Mouse (Mus musculus): ENCODE measurements around the gene Mydgf.
A peak's percentile ranks its signal among the peaks of the same experiment; 100 is the strongest.

Gene Mydgf

DNA sequence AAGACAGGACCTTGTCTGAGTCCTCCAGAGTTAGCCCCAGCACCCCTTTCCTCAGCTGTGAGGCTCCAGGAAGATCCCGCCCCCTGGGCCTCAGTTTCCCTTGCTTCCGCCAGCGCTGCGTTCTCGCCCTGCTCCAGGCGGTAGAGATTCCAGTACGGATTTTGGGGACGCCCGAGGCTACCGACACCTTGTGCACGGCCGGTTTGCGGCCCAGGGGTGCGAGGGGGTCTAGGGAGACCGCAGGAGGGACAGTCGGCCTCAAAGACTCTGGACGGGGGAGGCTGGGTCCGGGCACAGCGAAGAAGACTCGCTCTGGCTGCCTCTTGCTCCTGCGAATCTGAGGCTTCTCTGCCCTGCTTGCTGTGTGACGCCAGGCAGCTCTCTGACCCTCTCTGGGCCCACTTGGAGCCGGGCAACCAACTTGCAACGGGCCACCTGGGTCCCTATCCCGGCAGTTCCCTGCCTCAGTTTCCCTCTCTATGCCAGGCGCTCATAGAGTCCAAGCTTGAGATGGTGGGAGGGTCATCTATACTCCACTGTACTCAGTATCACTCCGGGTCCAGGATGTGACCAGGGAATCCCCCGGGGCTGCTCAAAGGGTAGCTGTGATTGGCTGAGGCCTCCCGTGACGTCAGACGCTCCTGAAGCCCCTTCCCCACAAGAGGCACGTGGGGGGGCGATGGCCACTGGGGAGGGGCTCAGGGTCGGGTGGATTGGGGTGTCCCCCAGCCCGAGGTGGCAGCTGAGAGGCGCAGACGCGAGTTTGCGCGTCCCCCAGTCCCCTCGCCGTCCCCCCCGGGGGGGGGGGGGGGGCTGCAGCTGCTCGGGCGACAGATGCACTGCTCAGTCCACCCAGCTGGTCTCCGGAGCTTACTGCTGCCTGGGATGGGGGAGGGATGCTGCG, 41.8 kb downstream of the Mydgf start:
- no peak for DNase-seq (ENCODE audit: low spot score)

DNA sequence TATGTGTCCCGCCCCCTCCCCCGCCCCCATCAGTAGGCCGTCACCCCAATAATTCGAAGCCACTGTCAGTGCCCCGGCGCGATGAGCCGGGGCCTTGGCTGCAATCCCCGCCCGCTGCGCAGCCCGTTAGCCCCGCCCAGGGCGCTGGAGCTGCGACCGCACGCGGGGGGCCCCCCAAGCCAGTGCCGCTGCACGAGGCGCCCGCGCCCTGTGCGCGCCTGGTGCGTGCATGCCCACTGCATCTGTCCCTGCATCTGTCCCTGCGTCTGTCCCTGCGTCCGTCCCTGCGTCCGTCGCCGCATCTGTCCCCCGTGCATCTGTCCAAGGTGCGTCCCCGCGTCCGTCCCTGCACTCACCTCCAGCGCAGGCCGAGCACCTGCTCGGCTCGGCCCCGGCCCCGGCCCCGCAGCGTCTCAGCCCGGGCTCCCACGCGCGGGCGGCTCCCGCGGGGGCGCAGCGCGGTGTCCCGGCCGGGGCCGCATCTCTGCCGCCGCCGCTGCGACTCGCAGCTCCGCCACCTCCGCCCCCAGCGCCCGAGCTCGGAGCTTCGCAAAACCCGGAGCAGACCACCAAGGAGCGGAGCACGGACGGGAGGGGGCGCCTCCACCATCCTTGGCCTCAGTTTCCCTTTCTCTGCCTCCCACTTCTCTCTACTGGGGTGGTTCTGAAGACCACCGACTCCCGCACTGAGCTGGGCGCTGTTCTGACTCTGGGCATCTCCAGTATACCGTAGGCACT, 43.7 kb downstream of the Mydgf start, which contains the start of gene Sema6b:
TSS of gene Sema6b (minus strand) at position 486 of the 738 bp plus-strand sequence.
- no peak for DNase-seq (ENCODE audit: low spot score)

DNA sequence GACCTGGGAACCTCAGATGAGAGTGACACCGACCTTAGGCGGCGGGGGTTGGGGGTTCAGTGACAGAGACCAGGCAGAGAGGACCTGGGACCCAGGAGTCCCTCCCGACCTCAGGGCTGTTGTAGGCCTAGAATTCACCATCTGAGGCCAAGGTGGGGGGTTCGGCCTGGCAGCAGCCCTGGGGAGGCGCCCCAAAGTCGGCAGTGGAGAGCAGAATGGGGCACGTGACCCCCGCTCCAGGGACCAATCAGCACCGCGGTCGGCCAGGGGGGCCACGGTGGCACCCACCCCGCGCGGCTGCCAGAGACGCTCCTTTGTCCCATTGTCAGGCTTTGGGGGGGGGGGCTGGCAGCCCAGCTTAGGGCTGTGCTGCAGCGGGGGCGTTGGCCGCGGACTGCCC, 44.4 kb downstream of the Mydgf start:
- no peak for DNase-seq (ENCODE audit: low spot score)

DNA sequence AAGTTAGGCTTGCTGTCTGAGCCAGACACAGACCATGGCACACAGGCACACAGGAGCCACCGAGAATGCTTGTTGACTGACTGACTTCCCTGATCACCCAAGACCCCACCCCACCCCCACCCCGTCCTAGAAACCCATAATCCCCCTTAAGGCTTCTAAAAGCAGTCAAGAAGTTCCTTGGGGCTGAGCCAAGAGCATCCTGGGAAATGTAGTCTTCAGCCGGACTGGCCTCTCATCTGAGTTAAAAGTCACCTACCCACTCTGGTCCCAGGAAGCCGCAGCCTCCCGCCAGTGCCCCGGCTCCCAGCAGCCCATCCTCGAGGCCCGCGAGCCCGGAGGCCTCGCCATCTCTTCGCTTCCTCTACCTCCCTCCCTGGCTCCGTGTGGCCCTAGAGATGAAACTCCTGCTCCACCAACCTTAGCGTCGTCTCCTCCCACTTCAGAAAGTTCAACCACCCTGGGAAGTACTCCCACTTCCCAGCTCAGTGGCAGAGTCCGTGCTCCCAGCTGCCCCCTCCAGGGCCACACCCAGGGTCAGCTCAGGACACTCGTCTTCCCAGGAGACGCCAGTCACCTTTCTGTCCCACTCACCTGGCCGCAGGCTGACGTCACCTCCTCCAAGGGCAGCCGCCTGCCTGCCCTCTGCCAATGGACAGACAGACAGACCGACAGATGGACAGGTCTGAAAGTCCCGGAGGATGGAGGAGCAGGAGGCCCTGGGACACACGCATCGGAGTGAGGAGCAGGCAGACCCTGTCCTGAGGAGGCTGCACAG, 45.7 kb downstream of the Mydgf start:
- no peak for DNase-seq (ENCODE audit: low spot score)

DNA sequence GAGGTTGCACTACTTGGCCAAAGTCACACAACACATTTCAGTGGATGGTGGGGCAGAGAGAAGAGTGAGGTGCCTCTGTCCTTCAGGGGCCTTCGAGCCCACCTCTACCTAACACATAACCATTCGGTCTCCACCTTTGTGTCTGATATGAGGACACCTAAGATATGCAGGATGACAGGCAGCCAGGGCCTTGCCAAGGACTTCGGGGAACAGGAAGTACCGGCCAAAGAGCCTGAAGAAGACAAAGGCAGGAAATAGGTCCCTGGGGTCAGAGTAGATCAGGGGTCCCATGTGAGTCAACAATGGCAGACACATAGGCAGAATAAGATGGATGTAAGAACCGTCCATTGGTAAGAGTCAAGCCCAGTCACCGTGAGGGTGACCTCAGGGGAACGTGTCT, 47.2 kb downstream of the Mydgf start:
- no peak for DNase-seq (ENCODE audit: low spot score)

DNA sequence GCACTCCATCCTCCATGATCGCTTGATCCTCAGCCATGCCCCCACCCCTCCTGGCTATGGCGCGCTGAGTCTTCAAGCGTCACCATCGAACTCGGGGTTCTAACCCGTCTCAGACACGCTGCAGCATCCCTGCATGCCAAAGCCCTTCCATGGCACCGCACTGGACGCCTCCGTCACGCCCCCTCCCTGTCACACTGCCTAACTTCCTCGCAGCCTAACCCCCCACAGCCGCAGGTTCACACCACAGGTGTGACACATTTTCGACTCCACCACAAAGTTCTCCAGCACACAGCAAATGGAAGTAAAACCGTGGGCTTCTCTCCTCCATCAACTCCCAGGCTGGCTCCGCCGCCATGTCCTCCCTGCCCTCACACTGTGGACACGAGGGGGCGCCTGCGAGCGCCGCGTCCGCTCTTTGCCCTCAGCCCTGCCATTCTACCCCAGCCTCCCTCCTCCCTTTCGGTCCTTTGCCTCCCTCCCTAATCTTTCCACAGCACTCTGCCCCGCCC, 49.2 kb downstream of the Mydgf start:
- DNase-seq (ENCODE audit: low spot score): peak; percentile 60

DNA sequence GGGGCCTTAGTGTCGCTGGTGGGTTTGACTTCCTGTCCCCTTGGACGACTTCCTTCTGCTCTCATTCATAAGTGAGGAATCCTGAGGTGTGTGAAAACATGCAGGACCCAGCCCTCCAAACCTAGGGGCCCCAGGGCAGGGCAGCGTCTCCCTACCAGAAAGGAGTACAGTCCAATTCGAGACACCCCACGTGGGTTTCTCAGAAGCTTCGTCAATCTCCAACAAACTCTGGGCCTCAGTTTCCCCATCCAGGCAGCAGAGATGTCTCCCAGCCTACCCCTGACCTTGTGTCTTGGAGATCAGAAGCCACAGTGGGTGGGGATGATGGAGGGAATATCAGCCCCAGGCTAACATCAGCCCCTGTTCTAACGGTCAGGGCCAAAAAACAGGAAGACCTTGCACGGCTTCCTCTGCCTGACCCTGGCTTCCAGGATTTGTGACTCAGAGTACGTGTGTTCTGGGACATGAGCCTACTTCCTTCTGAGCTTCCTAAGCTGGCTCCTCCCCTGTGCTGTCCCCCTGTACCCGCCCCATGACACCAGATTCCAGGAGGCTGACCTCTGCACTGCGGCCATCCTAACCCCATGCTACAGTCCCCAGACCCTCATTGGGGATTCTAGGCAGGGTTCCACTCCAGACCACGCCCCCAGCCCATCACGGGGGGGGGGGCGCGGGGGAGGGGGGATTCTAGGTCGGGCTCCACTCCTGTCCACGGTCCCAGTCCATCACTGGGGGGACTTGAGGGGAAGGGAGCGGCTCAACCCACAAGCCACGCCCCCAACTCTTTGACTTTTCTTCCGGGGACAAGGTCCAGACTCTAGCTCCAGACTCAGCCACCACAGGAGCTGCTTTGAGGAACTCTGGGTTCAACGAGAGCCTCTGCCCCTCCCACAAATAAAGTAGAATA, 50.0 kb downstream of the Mydgf start:
- DNase-seq (ENCODE audit: low spot score): no peak

DNA sequence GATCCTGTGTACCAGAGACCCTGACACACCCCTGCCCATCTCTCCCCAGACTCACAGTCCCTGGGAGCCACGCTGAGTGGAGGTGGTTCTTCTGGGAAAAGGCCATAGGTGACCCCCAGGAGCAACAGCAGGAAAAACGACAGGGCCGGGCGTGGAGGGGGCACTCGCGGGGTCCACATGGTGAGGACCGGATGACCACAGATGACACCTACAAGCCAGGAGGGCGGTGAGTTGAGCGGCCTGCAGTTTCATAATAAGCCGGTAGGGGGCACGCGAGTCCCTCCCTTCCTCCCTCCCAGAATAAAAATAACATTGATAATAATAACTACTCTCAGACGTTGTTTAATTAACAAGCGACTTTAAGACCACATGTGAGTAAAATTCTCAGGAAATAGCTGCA, 51.1 kb downstream of the Mydgf start:
- DNase-seq (ENCODE audit: low spot score): peak; percentile 62

DNA sequence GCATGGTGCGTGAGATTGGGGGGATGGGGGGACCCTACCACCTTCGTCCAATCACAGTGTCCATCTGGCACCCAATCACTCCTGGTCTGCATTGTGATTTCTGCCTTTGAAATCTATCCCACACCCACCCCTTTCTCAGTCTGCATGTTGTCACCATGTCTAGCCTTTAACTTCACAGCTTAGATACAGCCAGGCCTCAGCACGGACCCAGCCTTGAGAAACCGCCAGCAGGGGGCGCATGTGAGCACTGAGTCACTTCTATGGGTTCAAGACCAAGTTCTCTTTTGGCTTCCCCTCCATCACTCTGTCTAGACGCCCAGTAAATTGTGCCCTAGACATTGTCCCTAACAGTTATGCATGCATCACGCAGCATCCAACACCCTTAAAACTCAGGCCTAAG, 51.9 kb downstream of the Mydgf start:
- peak; percentile 64 for DNase-seq (ENCODE audit: low spot score)

DNA sequence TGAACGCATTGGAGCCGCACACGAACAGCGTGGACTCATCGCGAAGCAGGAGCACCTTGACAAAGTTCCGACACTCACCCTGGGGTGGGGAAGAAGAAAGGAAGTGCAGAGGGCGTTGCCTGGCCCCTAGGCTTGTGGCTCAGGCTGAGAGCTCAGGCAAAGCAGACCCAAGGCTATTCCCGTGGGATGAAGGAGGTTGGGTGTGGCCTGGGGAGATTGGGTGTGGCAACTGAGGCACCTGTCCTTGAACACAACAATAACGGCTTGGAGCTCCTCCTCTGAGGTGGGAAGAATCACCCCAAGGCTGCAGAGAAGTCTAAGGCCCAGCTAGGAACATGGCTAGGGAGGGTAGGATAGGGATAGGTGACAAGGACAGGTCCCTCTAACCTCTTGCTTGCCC, 52.6 kb downstream of the Mydgf start:
- DNase-seq (ENCODE audit: low spot score): no peak

DNA sequence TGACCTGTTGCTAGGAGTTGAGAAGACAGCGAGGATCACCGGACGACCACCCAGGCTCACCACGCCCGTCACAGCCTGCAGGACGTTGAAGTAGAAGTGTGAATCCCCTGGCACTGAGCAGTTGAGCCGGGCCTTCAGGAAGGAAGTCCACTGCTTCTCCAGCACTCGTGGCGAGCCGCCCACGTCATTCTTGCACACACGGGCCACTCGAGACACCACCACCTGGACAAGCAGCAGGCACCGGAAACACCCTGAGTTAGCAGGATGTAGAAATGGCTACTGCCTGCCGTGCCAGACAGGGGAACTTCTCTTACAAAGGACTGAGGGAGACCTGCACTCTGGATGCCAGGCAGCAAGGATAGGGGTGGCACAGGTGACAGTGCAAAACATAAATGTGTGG, 55.5 kb downstream of the Mydgf start:
- DNase-seq (ENCODE audit: low spot score): no peak

DNA sequence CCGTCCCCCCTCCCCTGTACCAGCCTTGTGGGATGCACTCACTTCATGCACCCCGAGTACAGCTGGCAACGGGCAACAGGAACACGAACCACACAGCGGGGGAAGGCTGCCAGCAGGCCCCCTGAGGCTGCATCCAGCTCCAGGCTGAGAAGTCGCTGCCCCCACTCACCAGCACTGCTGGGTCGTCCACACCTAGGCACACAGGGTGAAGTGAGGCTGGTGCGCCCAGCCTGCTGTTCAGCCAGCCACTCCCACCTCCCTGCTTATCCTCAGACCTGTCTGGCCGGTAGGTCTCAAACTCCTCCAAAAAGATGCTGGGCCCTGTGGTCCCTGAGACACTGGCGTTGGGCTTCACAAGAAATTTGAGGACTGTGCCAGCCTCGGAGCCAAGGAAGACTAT, 57.5 kb downstream of the Mydgf start:
- no peak for DNase-seq (ENCODE audit: low spot score)

Data from spleen, adult 12 weeks (tissue).